Mouse (Mus musculus) heart, postnatal 0 days (tissue): ENCODE results near the gene 4930404H24Rik.

ENCODE experiments used
- CTCF ChIP-seq: IDR thresholded peaks from 2 replicates; pipeline ENCODE4 v1.5.1; 2016; ENCODE audit warnings: antibody characterized with exemption, control low read depth, low read depth
- EP300 ChIP-seq: IDR thresholded peaks from 2 replicates; pipeline ENCODE4 v1.6.1; 2016; ENCODE audit warnings: antibody characterized with exemption, low read depth

- TF ChIP-seq CTCF (no peak), EP300 (no peak)
These were observed 33.3 kb downstream of the 4930404H24Rik start for GRCm38 (mm10) chr2:153525906-153526311.
